Mouse (Mus musculus) adrenal gland, postnatal 36 days (tissue): ENCODE measurements around the gene Cd3eap. TPM values are rescaled to one million over a fixed set of nuclear protein-coding genes. Genes with fewer than 3 reads are reported as not detected.
A peak's percentile ranks its signal among the peaks of the same experiment; 100 is the strongest.

Source experiments
- DNase-seq, 2 experiments: peaks; one replicate each; pipeline ENCODE4 v3.0.0; 2021; ENCODE audit warnings: mixed read lengths in 1 of 2
- microRNA-seq: library from miRNA; unstranded; fragments of <30 nt; microRNA quantifications from one replicate; pipeline ENCODE4 v1.2.0, GENCODE M21; 2021
- total RNA-seq, 2 experiments: library from RNA; stranded (reverse); gene quantifications; 2 replicates each; pipeline ENCODE4 v1.2.3; 2021

Cd3eap gene
- total RNA-seq, 2 experiments from 2014 or later = 11.3 to 12.8 TPM

GRCm38 (mm10) chr7:19308454-19309277 is 50.6 kb downstream of the Cd3eap start:
- peak; percentile 98 for DNase-seq

- DNase-seq = peak; percentile 84 to 88
Measured at GRCm38 (mm10) chr7:19307739-19308453, 51.4 kb downstream of the Cd3eap start.

DNA sequence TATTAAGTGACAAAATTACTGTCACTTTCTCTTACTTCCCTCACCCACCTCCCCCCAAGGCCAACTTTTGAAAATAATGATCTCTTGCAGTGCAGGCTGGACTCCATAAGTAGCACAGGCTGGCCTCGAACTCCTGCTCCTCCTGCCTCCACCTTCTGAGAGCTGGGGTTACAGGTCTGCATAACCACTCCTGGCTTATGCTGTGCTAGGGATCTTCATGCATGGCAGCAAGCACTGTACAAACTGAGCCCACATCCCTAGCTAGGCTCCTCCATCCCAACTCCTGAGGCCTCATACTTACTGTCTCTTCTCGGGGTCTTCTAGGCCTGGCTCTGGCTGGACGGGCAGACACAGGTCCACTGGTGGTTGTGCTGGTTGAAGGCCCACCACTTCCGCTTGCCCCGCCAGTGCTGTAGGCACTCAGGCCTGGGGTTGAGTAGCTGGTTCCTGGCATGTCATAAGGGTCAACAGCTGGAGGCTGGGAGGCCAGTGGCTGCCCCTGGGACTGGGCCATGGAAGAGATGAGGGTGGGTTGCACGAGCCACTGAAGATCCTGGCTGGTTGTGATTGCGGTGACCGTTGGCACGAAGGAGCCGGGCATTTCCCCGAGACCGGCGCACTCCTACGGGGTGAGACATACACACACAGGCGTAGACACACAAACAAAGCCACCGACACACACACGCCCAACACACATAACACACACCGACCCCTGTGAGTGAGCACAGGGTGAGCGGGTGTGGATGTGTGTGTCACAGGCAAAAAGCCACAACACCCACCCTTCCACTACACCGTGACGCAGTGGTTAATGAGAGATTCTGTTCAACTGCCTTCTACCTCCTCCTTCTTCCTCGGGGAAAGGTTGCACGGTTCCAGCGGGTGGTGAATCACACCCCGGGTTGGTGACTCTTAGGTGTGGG is 52.2 kb downstream of the Cd3eap start:
- DNase-seq = no peak

Small RNA genes within 50 kb of the gene (microRNA-seq; reads per million reads assigned to microRNA genes)
- gene Mir343 = not detected

Other genes starting within 250 kb of the Cd3eap start
- not detected for gene Gm4969, start 241.1 kb downstream of the Cd3eap start, total RNA-seq
- gene Fbxo46, start 239.6 kb downstream of the Cd3eap start, total RNA-seq = 10 to 100 TPM; 11.5 to 13.1 TPM
- gene Qpctl, start 210.2 kb downstream of the Cd3eap start, total RNA-seq = 10 to 100 TPM; 17.4 to 18.8 TPM
- gene Snrpd2, start 209.8 kb downstream of the Cd3eap start, total RNA-seq = 100 to 1,000 TPM in 1 of 2 experiments, 10 to 100 TPM in 1; 96.5 to 105 TPM
- gene Gipr, start 193.4 kb downstream of the Cd3eap start, total RNA-seq = under 1 TPM; 0.40 to 0.56 TPM
- 10 to 100 TPM; 45.2 to 65.2 TPM for gene Eml2, start 183.1 kb downstream of the Cd3eap start, total RNA-seq
- 10 to 100 TPM in 1 of 2 experiments, 1 to 10 TPM in 1; 5.9 to 12.9 TPM for gene Gpr4, start 146.9 kb downstream of the Cd3eap start, total RNA-seq
- 10 to 100 TPM; 31.7 to 37.4 TPM for gene Opa3, start 131.1 kb downstream of the Cd3eap start, total RNA-seq
- gene Vasp, start 87.7 kb downstream of the Cd3eap start, total RNA-seq = 10 to 100 TPM; 45.4 to 55.0 TPM
- gene Ppm1n, start 79.4 kb downstream of the Cd3eap start, total RNA-seq = not detected
- gene Rtn2, start 76.9 kb downstream of the Cd3eap start, total RNA-seq = 1 to 10 TPM; 4.6 to 5.1 TPM
- 10 to 100 TPM; 11.2 to 23.6 TPM for gene Fosb, start 49.4 kb downstream of the Cd3eap start, total RNA-seq
- gene Ercc1, start 14.7 kb downstream of the Cd3eap start, total RNA-seq = 10 to 100 TPM; 33.0 to 38.8 TPM
- gene Ppp1r13l, start 266 bp upstream of the Cd3eap start, total RNA-seq = 1 to 10 TPM; 5.8 to 8.9 TPM
- 10 to 100 TPM; 29.7 to 32.8 TPM for gene Ercc2, start 22.5 kb upstream of the Cd3eap start, total RNA-seq
- gene Klc3, start 44.6 kb upstream of the Cd3eap start, total RNA-seq = 1 to 10 TPM in 1 of 2 experiments, under 1 TPM in 1; 0.89 to 2.2 TPM
- gene Ckm, start 45.3 kb upstream of the Cd3eap start, total RNA-seq = under 1 TPM in 1 of 2 experiments, not detected in 1; 0.66 TPM
- 10 to 100 TPM; 46.5 to 50.3 TPM for gene Mark4, start 99.3 kb upstream of the Cd3eap start, total RNA-seq
- 10 to 100 TPM; 41.1 to 49.6 TPM for gene Exoc3l2, start 103.8 kb upstream of the Cd3eap start, total RNA-seq
- 10 to 100 TPM in 1 of 2 experiments, 1 to 10 TPM in 1; 8.7 to 12.1 TPM for gene Bloc1s3, start 148.9 kb upstream of the Cd3eap start, total RNA-seq
- 10 to 100 TPM; 73.1 to 91.1 TPM for gene Trappc6a, start 148.9 kb upstream of the Cd3eap start, total RNA-seq
- under 1 TPM in 1 of 2 experiments, not detected in 1; 0.17 TPM for gene Nkpd1, start 158.4 kb upstream of the Cd3eap start, total RNA-seq
- 10 to 100 TPM; 65.5 to 70.2 TPM for gene Ppp1r37, start 203.6 kb upstream of the Cd3eap start, total RNA-seq
- under 1 TPM; 0.33 to 0.36 TPM for gene Zfp296, start 217.8 kb upstream of the Cd3eap start, total RNA-seq
- gene Gemin7, start 218.1 kb upstream of the Cd3eap start, total RNA-seq = 10 to 100 TPM; 71.8 to 90.6 TPM
- gene Clasrp, start 245.0 kb upstream of the Cd3eap start, total RNA-seq = 10 to 100 TPM; 28.1 to 39.7 TPM